Mouse (Mus musculus) neutrophil, adult 59 days (primary cell): ENCODE results near the gene Cd82. TPM values are rescaled to one million over a fixed set of nuclear protein-coding genes. Genes with fewer than 3 reads are reported as not detected.

Source experiments
- total RNA-seq, 2 experiments: library from RNA; stranded (reverse); gene quantifications; 1 replicate in 1 of 2; 2 replicates in 1 of 2; pipeline ENCODE4 v1.2.4; 2023

Cd82 gene
- total RNA-seq, result 100 to 1,000 TPM; 163 to 164 TPM

DNA sequence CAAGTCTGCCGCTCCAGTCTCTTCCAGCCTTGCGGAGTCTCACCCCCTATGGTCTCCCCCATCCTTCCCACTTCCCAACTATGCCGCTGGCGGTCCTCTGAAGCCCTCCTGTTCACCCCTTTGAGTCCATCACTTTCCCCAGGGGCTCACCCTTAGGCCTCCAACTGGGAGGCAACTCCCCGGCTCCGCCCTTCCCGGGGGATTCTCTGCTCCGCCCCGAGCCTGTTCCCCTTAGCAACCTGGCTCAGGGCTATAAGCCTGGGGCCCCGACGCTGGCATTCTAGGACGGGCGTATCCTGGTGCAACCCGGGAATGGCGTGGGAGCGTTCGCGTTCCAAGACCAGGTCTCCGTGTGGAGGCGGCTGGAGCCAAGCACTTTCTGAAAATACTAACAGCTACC is at the start of gene Cd82:
TSS of gene Cd82 (minus strand) at position 381 of the 400 bp plus-strand sequence.

Other genes starting within 250 kb of the Cd82 start
- under 1 TPM; 0.46 to 0.80 TPM for gene Tspan18, start 128.6 kb downstream of the Cd82 start, total RNA-seq
- not detected for gene Gm10803, start 97.4 kb upstream of the Cd82 start, total RNA-seq
- gene Alx4, start 179.2 kb upstream of the Cd82 start, total RNA-seq, result under 1 TPM in 1 of 2 experiments, not detected in 1; 0.07 TPM